Mouse (Mus musculus) hindbrain, embryonic 10.5 days (tissue): ENCODE results near the gene Pigk. TPM values are rescaled to one million over a fixed set of nuclear protein-coding genes. Genes with fewer than 3 reads are reported as not detected.
"Not testable (repeated sequence)": the region's sequence is repeated elsewhere in the genome, so short reads cannot be mapped to it uniquely, and the experiment has no call there.

Experiments used
- DNase-seq: peaks from one replicate; pipeline ENCODE4 v3.0.0-alpha.2; 2017; ENCODE audit warnings: low spot score
- H3K27ac ChIP-seq: fragments of 300-500 bp; sonication (generic); 2 replicates; pipeline ENCODE4 v1.5.1; 2016; ENCODE audit warnings: mild to moderate bottlenecking, moderate library complexity
- H3K27me3 ChIP-seq: fragments of 300-500 bp; sonication (generic); 2 replicates; pipeline ENCODE4 v1.6.1; 2016; ENCODE audit warnings: mild to moderate bottlenecking; ENCODE audit not compliant: poor library complexity, insufficient read depth, severe bottlenecking
- H3K36me3 ChIP-seq: fragments of 300-500 bp; sonication (generic); 2 replicates; pipeline ENCODE4 v1.6.1; 2016; ENCODE audit warnings: mild to moderate bottlenecking, moderate library complexity
- H3K4me1 ChIP-seq: fragments of 300-500 bp; sonication (generic); replicated peaks from 2 replicates; pipeline ENCODE4 v1.6.1; 2016; ENCODE audit warnings: mild to moderate bottlenecking
- H3K4me3 ChIP-seq: fragments of 300-500 bp; sonication (generic); 2 replicates; pipeline ENCODE4 v1.5.1; 2016; ENCODE audit warnings: mild to moderate bottlenecking, moderate library complexity
- H3K9me3 ChIP-seq: fragments of 300-500 bp; sonication (generic); 2 replicates; pipeline ENCODE4 v1.6.1; 2016; ENCODE audit warnings: mild to moderate bottlenecking, moderate library complexity
- WGBS: fragments of 180-500 bp; shearing (Covaris S2); methylation state at CpG from one replicate; pipeline ENCODE4 v1.1.7; 2016; 5-methylcytosine and 5-hydroxymethylcytosine counted together
- polyA plus RNA-seq: library from polyadenylated mRNA; unstranded; fragments of >200 nt; fragmentation: Nextera tagmentation; extraction: Ambion mirVana; gene quantifications from 2 replicates; pipeline ENCODE4 v1.2.1, GENCODE M21; 2016

The Pigk gene
- 32.7 and 39.3 TPM in 2 replicates for polyA plus RNA-seq

DNA sequence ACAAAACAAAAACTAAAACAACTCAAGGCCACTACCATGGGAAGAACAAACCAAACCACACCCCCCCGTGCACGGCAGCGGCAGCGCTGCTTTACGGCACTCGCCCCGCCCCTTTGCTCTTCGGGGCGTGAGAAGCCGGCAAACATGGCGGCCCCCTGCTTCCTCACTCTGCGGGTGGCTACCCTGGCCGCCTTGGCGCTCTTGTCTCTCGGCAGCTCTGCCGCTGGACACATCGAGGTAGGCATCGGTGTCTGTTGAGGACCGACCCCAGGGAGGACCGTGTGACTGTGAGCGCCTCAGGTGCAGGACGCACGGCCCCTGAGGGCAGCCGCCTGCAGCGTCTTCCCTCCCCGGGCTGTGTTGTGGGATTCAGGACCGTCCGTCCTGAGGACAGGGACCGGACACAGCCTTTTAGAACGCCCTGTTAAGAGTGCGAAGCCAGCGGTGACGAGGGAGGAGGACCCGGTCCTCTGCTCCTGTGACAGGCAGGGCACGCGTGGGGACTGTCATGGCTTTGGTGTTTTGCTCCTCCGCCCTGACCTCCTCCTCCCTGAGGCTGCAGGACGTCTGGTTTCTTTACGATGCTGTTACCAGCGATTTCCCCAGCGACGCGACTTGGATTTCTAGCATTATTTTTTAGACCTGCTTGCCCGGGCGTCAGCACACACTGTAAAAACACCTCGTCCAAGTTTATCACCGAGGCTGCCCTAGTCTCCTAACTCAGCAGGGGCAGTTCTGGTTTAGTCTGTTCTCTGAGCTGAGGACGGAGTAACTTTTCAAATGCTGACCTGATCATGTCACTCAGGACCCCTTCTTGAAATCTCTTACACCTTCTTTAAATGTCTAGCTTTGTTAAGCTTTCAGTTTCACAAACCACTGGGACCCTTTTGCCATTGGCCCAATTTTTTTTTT, at the start of gene Pigk:
Pigk (plus strand) TSS at position 110 of the 912 bp plus-strand sequence.
- 1% methylated on average over 48 of the region's 48 CpGs for WGBS
- no peaks in the 10 kb centered on the region for H3K27me3 ChIP-seq
- H3K36me3 ChIP-seq = 0 out of 2 replicates have a peak, but pooled peaks cover 5% of the 10 kb centered on the region
- peak within 1 kb of the TSS; percentile 82 for H3K4me3 ChIP-seq
- H3K4me1 ChIP-seq = peaks cover 11% of the 10 kb centered on the region
- H3K9me3 ChIP-seq = no peaks in the 10 kb centered on the region
- peak within 1 kb of the TSS; percentile 90 for H3K27ac ChIP-seq
- peak; percentile 92 for DNase-seq

DNA sequence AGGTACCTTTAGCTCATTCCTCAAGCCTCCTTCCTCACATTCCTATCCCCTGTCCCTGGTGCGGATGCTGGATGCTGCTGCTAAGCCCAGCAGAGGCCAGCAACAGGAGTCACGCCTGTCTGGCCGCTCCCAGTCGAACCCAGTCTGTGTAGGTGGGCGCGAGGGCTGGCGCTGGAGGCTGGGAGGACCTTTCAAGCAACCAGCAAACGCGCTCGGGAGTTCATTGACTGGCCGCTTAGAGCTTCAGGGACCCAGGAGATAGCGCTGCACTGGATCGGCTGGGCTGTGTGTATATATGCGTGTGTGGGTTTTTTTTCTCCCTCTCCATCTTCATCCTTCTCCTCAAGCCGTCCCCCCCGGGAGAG, 46.9 kb upstream of the Pigk start:
- H3K4me1 ChIP-seq = peaks cover 16% of the 10 kb centered on the region
- H3K36me3 ChIP-seq = no peaks in the 10 kb centered on the region
- DNase-seq = peak; percentile 44
- no peak overlapping the region for H3K27ac ChIP-seq
- no peaks in the 10 kb centered on the region for H3K9me3 ChIP-seq
- H3K27me3 ChIP-seq = peaks cover 60% of the 10 kb centered on the region
- peak overlapping the region; percentile 73 for H3K4me3 ChIP-seq
- under 1% methylated on average over 16 of the region's 16 CpGs for WGBS

DNA sequence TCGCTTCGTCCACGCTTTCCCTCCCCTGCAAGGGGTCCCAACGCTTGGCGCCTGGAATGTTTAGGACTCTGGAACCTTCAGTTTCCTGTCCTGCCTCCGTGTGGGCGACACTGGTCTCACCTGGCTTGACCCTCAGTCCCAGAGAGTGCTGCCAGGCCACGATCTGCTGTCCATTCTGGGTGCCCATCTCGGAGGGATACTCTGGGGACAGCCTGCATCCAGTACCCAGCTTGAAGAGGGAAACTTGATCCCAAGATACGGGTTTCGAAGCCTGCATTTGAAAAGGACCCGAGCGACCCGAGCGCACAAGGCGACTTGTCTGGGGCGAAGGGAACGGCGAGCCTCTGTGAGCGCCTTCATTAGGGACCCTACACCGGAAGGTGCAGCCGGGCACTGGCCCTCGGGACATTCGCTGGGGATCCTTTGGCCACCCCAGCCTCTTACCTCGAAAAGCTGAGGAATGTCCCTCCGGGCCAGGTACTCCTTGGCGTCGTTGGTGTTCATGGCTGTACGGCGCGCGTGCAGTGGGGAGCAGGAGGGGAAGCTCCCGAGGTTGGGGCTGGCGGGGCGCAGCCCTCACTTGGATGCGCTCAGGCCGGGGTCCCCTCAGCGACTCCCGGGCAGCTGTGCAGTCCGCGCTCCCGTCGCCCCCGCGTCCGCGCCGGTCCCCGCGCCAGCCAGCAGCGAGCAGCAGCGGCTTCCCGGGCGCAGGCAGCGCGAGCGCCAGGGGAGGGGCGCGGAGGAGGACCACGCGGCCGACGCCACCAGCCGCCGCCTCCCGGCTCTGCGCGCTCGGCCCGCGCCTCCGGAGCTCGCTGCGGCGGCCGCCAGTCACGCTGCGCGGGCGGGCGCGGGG, 46.3 kb upstream of the Pigk start:
- Histone ChIP-seq H3K27ac (peak overlapping the region; percentile 81), H3K27me3 (peaks cover 60% of the 10 kb centered on the region)
- under 1% methylated on average over 82 of the region's 82 CpGs for WGBS

DNA sequence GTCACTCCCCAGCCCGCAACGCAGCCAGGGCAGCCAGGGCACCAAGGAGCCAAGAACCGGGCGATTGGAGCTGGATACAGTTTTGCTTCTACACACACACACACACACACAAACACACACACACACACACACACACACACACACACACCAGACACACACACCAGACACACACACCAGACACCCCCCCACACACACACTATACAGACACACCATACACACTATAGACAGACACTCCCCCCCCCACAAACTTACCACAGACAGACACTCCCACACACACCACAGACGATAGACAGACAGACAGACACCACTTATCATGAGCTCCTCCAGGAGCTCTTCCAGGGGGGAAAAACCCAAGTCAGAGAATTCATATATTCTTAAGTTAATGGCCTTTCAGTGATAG, 45.7 kb upstream of the Pigk start, which contains the start of gene Ak5:
Ak5 (minus strand) TSS at position 122 of the 400 bp plus-strand sequence.
- 5% methylated on average over 5 of the region's 5 CpGs for WGBS
- Histone ChIP-seq H3K9me3 (no peaks in the 10 kb centered on the region), H3K27me3 (peaks cover 60% of the 10 kb centered on the region), H3K36me3 (no peaks in the 10 kb centered on the region), H3K4me1 (peaks cover 16% of the 10 kb centered on the region), H3K4me3 (peak within 1 kb of the TSS; percentile 73), H3K27ac (peak within 1 kb of the TSS; percentile 81)
- DNase-seq = no peak

More for the DNA sequence above, 46.3 kb upstream of the Pigk start:
- H3K4me3 ChIP-seq = peak overlapping the region; percentile 73
- no peaks in the 10 kb centered on the region for H3K36me3 ChIP-seq
- peak; percentile 63 for DNase-seq
- H3K4me1 ChIP-seq = peaks cover 16% of the 10 kb centered on the region
- H3K9me3 ChIP-seq = no peaks in the 10 kb centered on the region

DNA sequence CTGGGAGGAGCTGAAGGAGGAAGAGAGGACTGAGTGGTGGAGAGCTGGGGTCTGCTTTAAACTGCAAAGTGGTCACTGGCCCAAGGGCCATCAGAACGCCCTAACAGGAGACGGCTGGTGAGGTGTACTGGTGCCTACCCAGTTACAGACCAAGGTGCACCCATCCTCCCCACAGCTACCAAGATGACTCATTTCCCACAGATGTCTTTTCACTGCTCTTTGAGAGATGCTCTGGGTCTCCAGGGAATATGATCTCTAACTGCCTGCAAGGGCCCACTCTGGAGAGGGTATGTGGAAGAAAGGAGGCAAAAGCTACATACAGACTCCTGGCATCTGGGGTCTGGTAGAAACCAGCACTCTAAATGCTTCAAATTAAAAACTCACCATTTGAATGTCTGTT, 45.1 kb upstream of the Pigk start:
- Histone ChIP-seq H3K4me1 (peaks cover 16% of the 10 kb centered on the region), H3K4me3 (0 out of 2 replicates have a peak overlapping the region, but pooled peaks have one; percentile 73), H3K9me3 (no peaks in the 10 kb centered on the region), H3K27me3 (peaks cover 60% of the 10 kb centered on the region), H3K36me3 (no peaks in the 10 kb centered on the region), H3K27ac (no peak overlapping the region)
- 78% methylated on average over 2 of the region's 2 CpGs for WGBS
- no peak for DNase-seq

DNA sequence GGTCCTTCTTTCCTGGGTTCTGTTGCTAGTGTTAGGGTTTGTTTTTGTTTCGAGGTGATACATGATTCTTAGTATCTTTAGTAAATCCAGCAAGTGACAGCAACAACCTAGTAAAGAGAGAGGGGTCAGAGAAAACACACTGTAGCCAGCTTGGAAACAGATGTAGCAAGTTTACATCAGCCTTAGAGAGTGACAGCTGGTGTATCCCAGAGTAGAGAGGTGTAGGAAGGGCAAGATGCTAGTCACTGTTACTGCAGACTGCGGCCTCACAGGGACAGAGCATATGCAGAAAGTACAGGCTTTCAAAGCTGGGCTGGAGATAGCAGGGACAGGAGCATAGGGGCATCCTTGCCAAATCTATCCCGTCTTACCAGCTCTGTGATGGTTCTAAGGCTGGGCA, 44.1 kb upstream of the Pigk start:
- no peak overlapping the region for H3K4me3 ChIP-seq
- H3K27me3 ChIP-seq = peaks cover 53% of the 10 kb centered on the region
- H3K4me1 ChIP-seq = peaks cover 16% of the 10 kb centered on the region
- no peaks in the 10 kb centered on the region for H3K36me3 ChIP-seq
- H3K27ac ChIP-seq = no peak overlapping the region
- H3K9me3 ChIP-seq = no peaks in the 10 kb centered on the region
- DNase-seq = no peak
- 84% methylated on average over 3 of the region's 3 CpGs for WGBS

DNA sequence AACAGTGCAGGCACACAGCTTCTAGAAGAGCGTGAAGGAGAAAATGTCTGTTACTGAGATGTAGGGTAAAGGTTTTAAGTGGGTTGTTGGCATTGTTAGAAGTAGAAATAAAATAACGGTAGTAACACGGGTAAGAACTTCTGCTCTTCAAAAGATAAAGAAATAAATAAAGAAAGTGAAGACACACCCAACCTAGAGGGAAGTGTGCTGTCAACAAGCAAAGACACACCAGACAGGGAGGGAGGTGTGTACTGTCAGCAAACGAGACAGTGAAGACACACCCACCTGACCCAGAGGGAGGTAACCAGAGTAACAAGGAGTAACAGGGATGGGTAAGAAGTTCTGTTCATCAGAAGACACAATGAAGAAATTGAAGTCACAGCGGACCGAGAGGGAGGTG, 39.2 kb upstream of the Pigk start:
- DNase-seq = no peak
- no peaks in the 10 kb centered on the region for H3K9me3 ChIP-seq
- no peak overlapping the region for H3K4me3 ChIP-seq
- H3K27ac ChIP-seq = no peak overlapping the region
- H3K4me1 ChIP-seq = no peaks in the 10 kb centered on the region
- whole genome bisulfite sequencing = 80% methylated on average over 6 of the region's 6 CpGs
- peaks cover 4% of the 10 kb centered on the region for H3K27me3 ChIP-seq
- no peaks in the 10 kb centered on the region for H3K36me3 ChIP-seq

DNA sequence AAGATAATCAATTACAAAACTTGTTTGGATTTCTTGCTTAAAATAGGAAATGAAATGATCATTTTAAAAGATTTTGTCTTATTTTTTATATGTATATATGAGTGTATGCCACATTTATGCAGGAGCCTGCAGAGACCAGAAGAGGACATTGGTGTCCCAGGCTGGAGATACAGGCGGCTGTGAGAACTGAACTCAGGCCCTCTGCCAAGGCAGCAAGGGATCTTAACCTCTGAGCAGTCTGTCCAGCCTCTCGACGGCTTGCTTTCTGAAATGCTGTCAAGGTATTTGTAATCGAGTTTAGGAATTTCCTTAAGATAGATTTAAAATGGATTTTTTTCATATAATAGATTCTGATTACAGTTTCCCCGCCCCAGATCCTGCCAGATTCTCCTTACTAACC, 25.4 kb upstream of the Pigk start:
- Histone ChIP-seq H3K27me3 (no peaks in the 10 kb centered on the region), H3K4me1 (no peaks in the 10 kb centered on the region), H3K9me3 (no peaks in the 10 kb centered on the region), H3K4me3 (no peak overlapping the region), H3K36me3 (no peaks in the 10 kb centered on the region), H3K27ac (no peak overlapping the region)
- no peak for DNase-seq
- WGBS = 89% methylated on average over 5 of the region's 5 CpGs

DNA sequence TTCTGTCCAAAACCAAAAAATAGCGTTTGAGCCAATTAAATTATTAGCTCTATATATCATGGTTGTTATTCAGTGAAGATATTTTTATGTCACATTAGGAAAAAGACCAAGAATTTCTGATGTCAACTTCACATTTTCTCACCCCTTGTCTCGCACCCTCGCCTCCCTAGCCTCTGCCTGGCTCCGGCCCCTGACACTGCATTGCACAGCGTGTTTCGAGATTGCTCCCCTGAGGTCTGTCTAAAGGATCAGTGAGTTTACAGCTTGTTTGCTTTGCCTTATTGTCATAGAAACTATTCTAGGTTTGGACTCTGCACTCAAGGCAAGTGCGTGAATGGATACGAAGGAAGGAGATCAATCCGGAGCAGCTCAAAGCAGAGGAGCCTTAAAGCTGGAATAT, 24.8 kb upstream of the Pigk start:
- Histone ChIP-seq H3K4me1 (no peaks in the 10 kb centered on the region), H3K9me3 (no peaks in the 10 kb centered on the region), H3K27ac (no peak overlapping the region), H3K36me3 (no peaks in the 10 kb centered on the region), H3K4me3 (no peak overlapping the region), H3K27me3 (no peaks in the 10 kb centered on the region)
- 87% methylated on average over 9 of the region's 9 CpGs for WGBS
- DNase-seq = no peak

DNA sequence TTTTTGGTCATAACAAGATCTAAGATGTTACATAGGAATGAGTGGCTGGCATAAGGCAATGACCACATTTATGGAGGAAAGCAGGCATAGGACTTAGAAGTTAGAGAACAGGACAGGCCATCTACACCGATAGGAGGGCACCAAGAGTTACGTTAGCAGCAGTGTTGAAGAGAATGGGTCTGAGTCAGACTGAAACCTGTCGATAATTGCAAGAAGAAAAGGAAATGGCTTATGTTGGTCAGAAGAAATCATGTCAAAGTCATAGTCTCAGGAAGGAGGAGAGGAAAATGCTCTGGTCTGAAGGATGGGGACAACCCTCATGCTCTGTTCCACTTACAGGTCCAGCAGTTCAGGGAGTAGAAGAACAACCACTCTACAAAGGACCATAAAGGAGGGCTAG, 18.9 kb upstream of the Pigk start:
- Histone ChIP-seq H3K36me3 (no peaks in the 10 kb centered on the region), H3K4me1 (no peaks in the 10 kb centered on the region), H3K27me3 (no peaks in the 10 kb centered on the region), H3K27ac (no peak overlapping the region), H3K4me3 (no peak overlapping the region), H3K9me3 (no peaks in the 10 kb centered on the region)
- WGBS = 94% methylated on average over 3 of the region's 3 CpGs
- no peak for DNase-seq

DNA sequence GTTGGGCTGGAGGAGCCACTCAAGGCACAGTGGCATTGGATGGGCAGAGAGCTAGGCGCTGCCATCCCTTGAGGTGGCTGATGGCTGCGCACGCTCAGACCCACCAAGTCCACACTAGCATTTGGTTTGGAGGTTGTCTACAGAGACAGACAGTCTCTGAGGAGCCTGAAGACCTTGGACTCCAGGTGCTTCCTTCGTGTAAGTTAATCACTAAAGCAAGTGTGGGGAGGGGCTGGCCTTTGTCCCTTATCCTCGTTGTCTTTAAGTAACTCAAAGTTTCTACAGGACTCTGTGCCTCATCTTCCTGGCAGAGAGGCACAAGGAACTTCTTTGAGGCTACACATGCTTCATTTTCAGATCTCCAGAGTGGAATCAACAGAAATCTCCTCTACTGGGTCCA, 15.9 kb upstream of the Pigk start:
- no peaks in the 10 kb centered on the region for H3K4me1 ChIP-seq
- no peaks in the 10 kb centered on the region for H3K9me3 ChIP-seq
- no peak overlapping the region for H3K27ac ChIP-seq
- H3K36me3 ChIP-seq = no peaks in the 10 kb centered on the region
- no peak overlapping the region for H3K4me3 ChIP-seq
- no peaks in the 10 kb centered on the region for H3K27me3 ChIP-seq
- 84% methylated on average over 5 of the region's 5 CpGs for WGBS
- DNase-seq = no peak

DNA sequence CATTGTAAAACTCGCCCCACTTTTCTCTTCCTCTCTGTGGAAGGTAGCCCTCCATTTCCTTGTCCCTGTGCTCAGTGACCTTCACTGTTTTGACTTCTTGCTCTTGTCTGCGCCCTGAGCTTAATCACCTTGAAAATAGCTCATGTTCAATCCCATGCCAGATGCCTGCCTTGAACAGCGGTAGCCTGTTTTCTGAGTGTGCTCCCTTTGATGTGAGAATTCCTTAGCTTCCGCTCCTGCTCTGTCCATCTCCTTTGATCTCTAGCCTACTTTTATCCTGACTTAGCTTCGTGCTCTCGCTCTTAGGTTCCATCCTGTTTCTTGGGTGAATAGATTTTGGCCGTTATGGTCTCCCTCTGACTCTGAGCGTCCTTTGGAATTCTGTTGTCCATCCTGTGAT, 14.6 kb upstream of the Pigk start:
- DNase-seq = no peak
- Histone ChIP-seq H3K9me3 (no peaks in the 10 kb centered on the region), H3K36me3 (no peaks in the 10 kb centered on the region), H3K4me1 (no peaks in the 10 kb centered on the region), H3K4me3 (no peak overlapping the region), H3K27ac (no peak overlapping the region), H3K27me3 (no peaks in the 10 kb centered on the region)
- WGBS = 75% methylated on average over 8 of the region's 8 CpGs

DNA sequence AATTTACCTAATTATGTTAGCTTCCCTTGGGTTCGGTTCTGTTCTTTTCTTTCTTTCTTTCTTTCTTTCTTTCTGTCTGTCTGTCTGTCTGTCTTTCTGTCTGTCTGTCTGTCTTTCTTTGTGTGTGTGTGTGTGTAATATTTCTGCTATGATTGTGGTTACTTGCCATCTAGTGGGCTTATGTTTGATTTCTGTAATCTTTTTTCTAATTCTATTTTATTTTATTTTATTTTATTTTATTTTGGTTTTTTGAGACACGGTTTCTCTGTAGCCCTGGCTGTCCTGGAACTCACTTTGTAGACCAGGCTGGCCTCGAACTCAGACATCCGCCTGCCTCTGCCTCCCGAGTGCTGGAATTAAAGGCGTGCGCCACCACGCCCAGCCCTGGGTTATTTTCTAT, 12.4 kb upstream of the Pigk start:
- not testable (repeated sequence) for H3K4me3 ChIP-seq, H3K9me3 ChIP-seq, H3K27ac ChIP-seq, H3K27me3 ChIP-seq, DNase-seq, H3K36me3 ChIP-seq, H3K4me1 ChIP-seq
- 91% methylated on average over 8 of the region's 8 CpGs for WGBS
